16 mouse cellular contexts compared by ENCODE assay signal in genomic region chr3:97274516-97275230, GRCm38 (mm10). TPM values are rescaled to one million over a fixed set of nuclear protein-coding genes. Genes with fewer than 3 reads are reported as not detected.
DNase-seq lines count a peak whose midpoint lies in the region; ATAC-seq lines count a peak whose summit lies in the region.
"Had no signal": no experiment of that assay in that cellular context is flagged by ENCODE, and none has a peak within 500 bp of the region (broad histone marks: within the 10 kb centered on the region; RNA-seq: fewer than 3 reads in every experiment).

No protein-coding gene starts in this region.

- no peak overlapping the region for H3K27ac ChIP-seq in liver, embryonic 11.5 days (ENCODE audit: low read depth, low read length)
- H3K27ac ChIP-seq in stomach, embryonic 16.5 days (ENCODE audit: low read length), result no peak overlapping the region
- no peak overlapping the region for H3K27ac ChIP-seq in forebrain, embryonic 16.5 days (ENCODE audit: low read length)
- H3K27ac ChIP-seq: forebrain, embryonic 10.5 days had no signal

- no peaks in the 10 kb centered on the region for H3K4me1 ChIP-seq in liver, embryonic 11.5 days (replicated peaks; ENCODE audit: control insufficient read depth, insufficient read depth, low read length)
- no peaks in the 10 kb centered on the region for H3K4me1 ChIP-seq in stomach, embryonic 16.5 days (ENCODE audit: control insufficient read depth, insufficient read depth, low read length)
- H3K4me1 ChIP-seq in forebrain, embryonic 16.5 days (replicated peaks; ENCODE audit: control insufficient read depth, insufficient read depth, low read length), result no peaks in the 10 kb centered on the region
- H3K4me1 ChIP-seq: megakaryocyte, embryonic 14.5 days had no signal

- no peak overlapping the region for H3K9ac ChIP-seq in liver, embryonic 11.5 days (ENCODE audit: low read depth, low read length)
- H3K9ac ChIP-seq in stomach, embryonic 16.5 days (ENCODE audit: low read length), result no peak overlapping the region
- H3K9ac ChIP-seq in forebrain, embryonic 16.5 days (replicated peaks; ENCODE audit: low read depth, low read length), result no peak overlapping the region

- H3K4me2 ChIP-seq in liver, embryonic 11.5 days, result 0 out of 2 replicates have a peak overlapping the region, but pooled peaks have one; percentile 1
- no peak overlapping the region; the same call in 1 of the 2 replicates for H3K4me2 ChIP-seq in stomach, embryonic 16.5 days (ENCODE audit: low read depth, low read length)
- H3K4me2 ChIP-seq in forebrain, embryonic 16.5 days (ENCODE audit: low read length), result no peak overlapping the region
- H3K4me2 ChIP-seq: heart, embryonic 13.5 days had no signal

- H3K4me3 ChIP-seq in liver, embryonic 11.5 days (ENCODE audit: low read depth, low read length), result no peak overlapping the region
- H3K4me3 ChIP-seq in stomach, embryonic 16.5 days (replicated peaks; ENCODE audit: low read length), result no peak overlapping the region
- no peak overlapping the region for H3K4me3 ChIP-seq in forebrain, embryonic 16.5 days (replicated peaks; ENCODE audit: low read length)
- H3K4me3 ChIP-seq: forebrain, embryonic 10.5 days; heart, embryonic 13.5 days; megakaryocyte, embryonic 14.5 days had no signal

- no peaks in the 10 kb centered on the region for H3K36me3 ChIP-seq in liver, embryonic 11.5 days (ENCODE audit: control insufficient read depth, insufficient read depth, low read length)
- H3K36me3 ChIP-seq in stomach, embryonic 16.5 days (ENCODE audit: control insufficient read depth, insufficient read depth, low read length), result no peaks in the 10 kb centered on the region
- no peaks in the 10 kb centered on the region for H3K36me3 ChIP-seq in forebrain, embryonic 16.5 days (ENCODE audit: control insufficient read depth, insufficient read depth)

- no peaks in the 10 kb centered on the region for H3K9me3 ChIP-seq in liver, embryonic 11.5 days (ENCODE audit: control insufficient read depth, low read length)
- H3K9me3 ChIP-seq in stomach, embryonic 16.5 days (replicated peaks; ENCODE audit: control insufficient read depth, low read length), result no peaks in the 10 kb centered on the region
- H3K9me3 ChIP-seq in forebrain, embryonic 16.5 days (ENCODE audit: control insufficient read depth, low read length), result no peaks in the 10 kb centered on the region
- H3K9me3 ChIP-seq: forebrain, embryonic 10.5 days; heart, embryonic 13.5 days had no signal

- ATAC-seq in liver, embryonic 11.5 days (replicated peaks; ENCODE audit: low FRiP score), result no peak
- ATAC-seq in stomach, embryonic 16.5 days (ENCODE audit: insufficient read depth, low FRiP score), result peak; percentile 40; the same call in 1 of the 2 replicates
- ATAC-seq in forebrain, embryonic 16.5 days, result no peak

- intact Hi-C loops in heart, postnatal 14 days (cut with DNase I), result no loop called here

- H3K27me3 ChIP-seq in liver, embryonic 11.5 days (replicated peaks; ENCODE audit: control insufficient read depth, insufficient read depth, low read length), result no peaks in the 10 kb centered on the region
- no peaks in the 10 kb centered on the region for H3K27me3 ChIP-seq in stomach, embryonic 16.5 days (ENCODE audit: control insufficient read depth, insufficient read depth, low read length)
- H3K27me3 ChIP-seq in forebrain, embryonic 16.5 days (replicated peaks; ENCODE audit: control insufficient read depth, insufficient read depth, low read length), result no peaks in the 10 kb centered on the region
- H3K27me3 ChIP-seq: CH12.LX; heart, embryonic 13.5 days had no signal

- peak; percentile 65 for DNase-seq in heart, adult 11 months
- no peak for DNase-seq in heart, postnatal 14 days
- DNase-seq in kidney, adult 9 months, result peak; percentile 83
- no peak for DNase-seq in liver, embryonic 11.5 days (ENCODE audit: low spot score)
- no peak for DNase-seq in lung, postnatal 36 days
- no peak for DNase-seq in retina, embryonic 14.5 days (ENCODE audit: low spot score)
- DNase-seq: adrenal gland, postnatal 25 days; cerebellum, adult 8-10 months; right cerebral cortex, adult 18-20 months; thymus, adult 18-20 months had no signal

- WGBS in liver, embryonic 11.5 days, result 82% methylated on average over 15 of the region's 15 CpGs
- WGBS in stomach, embryonic 16.5 days, result 74% methylated on average over 15 of the region's 15 CpGs
- 94% methylated on average over 15 of the region's 15 CpGs for WGBS in forebrain, embryonic 16.5 days

RNA-seq across cellular contexts. Expression of gene Bcl9, which starts 23.0 kb away (rescaled TPM):
- 10 to 100 TPM; 24.6 to 27.2 TPM for total RNA-seq in heart, postnatal 14 days (2021)
- polyA plus RNA-seq in liver, embryonic 11.5 days (2014; fragmentation: Nextera tagmentation; extraction: Ambion mirVana), result 17.9 and 21.3 TPM in 2 replicates
- 41.9 and 43.2 TPM in 2 replicates for polyA plus RNA-seq in stomach, embryonic 16.5 days (2015; fragmentation: Nextera tagmentation; extraction: Ambion mirVana)
- polyA plus RNA-seq in forebrain, embryonic 16.5 days (2015; fragmentation: Nextera tagmentation; extraction: Ambion mirVana), result 102 and 109 TPM in 2 replicates

Comparison
In these comparisons a context has a peak if more than half of its experiments do, and no peak if none do; other contexts are left out.
1. DNase-seq: peak in heart, adult 11 months (single experiment) and kidney, adult 9 months (single experiment); none in heart, postnatal 14 days (0 of 2), liver, embryonic 11.5 days (single experiment), lung, postnatal 36 days (single experiment) and retina, embryonic 14.5 days (single experiment).